ENCODE assay signal across 22 mouse cellular contexts in the genomic region with DNA sequence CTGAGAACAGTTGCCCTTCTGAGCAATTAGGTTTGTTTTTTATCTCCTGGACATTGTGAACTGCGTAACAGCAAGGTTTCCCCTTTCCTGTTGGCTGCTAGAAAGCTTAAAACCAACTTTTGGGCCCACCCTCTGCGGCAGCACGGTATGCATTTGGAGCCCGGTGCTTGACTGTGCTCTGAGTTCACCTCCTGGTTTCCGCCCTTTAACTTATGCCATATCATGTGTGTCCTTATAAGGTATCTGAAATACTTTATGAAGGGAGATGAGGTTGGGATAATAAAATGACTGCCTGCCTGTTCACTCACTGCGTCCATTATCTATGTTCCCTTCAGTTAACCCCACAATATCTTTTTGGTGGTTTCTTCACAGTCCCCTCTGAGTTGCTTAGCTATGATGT. TPM values are rescaled to one million over a fixed set of nuclear protein-coding genes. Genes with fewer than 3 reads are reported as not detected.
A peak's percentile ranks its signal among the peaks of the same experiment; 100 is the strongest.
DNase-seq lines count a peak whose midpoint lies in the region; ATAC-seq and TF ChIP-seq lines count a peak whose summit lies in the region.
"Had no signal": no experiment of that assay in that cellular context is flagged by ENCODE, and none has a peak within 500 bp of the region (broad histone marks: within the 10 kb centered on the region; RNA-seq: fewer than 3 reads in every experiment).

No protein-coding gene starts in this region.

- TF ChIP-seq CTCF in gastrocnemius, adult 2 months (IDR thresholded peaks at IDR 0.05): no peak
- no peak for TF ChIP-seq CTCF in heart, postnatal 0 days (IDR thresholded peaks at IDR 0.05; ENCODE audit: low read depth)
- TF ChIP-seq CTCF in MEL (IDR thresholded peaks at IDR 0.05 in 2 of 3, conservative IDR thresholded peaks at IDR 0.05 in 1 of 3; ENCODE audit: control insufficient read depth in 1 of 3, insufficient read depth in 1 of 3, low read depth in 2 of 3, low read length in 3 of 3, poor library complexity in 1 of 3, severe bottlenecking in 1 of 3): no peak

- no peaks in the 10 kb centered on the region for H3K9me3 ChIP-seq in heart, postnatal 0 days (replicated peaks; ENCODE audit: control insufficient read depth, low read length)
- H3K9me3 ChIP-seq in MEL (replicated peaks; ENCODE audit: insufficient read depth, low read length): no peaks in the 10 kb centered on the region
- H3K9me3 ChIP-seq: G1E had no signal

- H3K4me3 ChIP-seq in gastrocnemius, adult 2 months: no peak overlapping the region
- H3K4me3 ChIP-seq in heart, postnatal 0 days (ENCODE audit: low read depth, low read length): no peak overlapping the region
- H3K4me3 ChIP-seq in MEL (ENCODE audit: control insufficient read depth in 1 of 2, insufficient read depth in 1 of 2, low read depth in 2 of 2, low read length in 2 of 2): peak overlapping the region; percentile 22 to 48

- DNase-seq in gastrocnemius, adult 2 months: no peak
- no peak for DNase-seq in gastrocnemius, postnatal 4 days (ENCODE audit: low spot score in 2 of 2)
- no peak for DNase-seq in heart, postnatal 0 days (ENCODE audit: low spot score)
- no peak for DNase-seq in heart, adult 8-10 months (ENCODE audit: low spot score)
- peak; percentile 58 for DNase-seq in MEL (ENCODE audit: low read depth, low spot score)
- DNase-seq in cerebellum, postnatal 25 days: no peak
- no peak for DNase-seq in left cerebral cortex, postnatal 25 days (ENCODE audit: low spot score in 2 of 2)
- DNase-seq: adrenal gland, adult 2 months; adrenal gland, adult 8-10 months; adrenal gland, postnatal 10 days; adrenal gland, postnatal 14 days; adrenal gland, postnatal 25 days; adrenal gland, postnatal 36 days; cerebellum, adult 11 months; cerebellum, adult 11-12 months; cerebellum, adult 18-20 months had no signal

- no peaks in the 10 kb centered on the region for H3K79me2 ChIP-seq in MEL (ENCODE audit: control insufficient read depth, insufficient read depth, low read length, poor library complexity)

- no peaks in the 10 kb centered on the region for H3K36me3 ChIP-seq in heart, postnatal 0 days (replicated peaks; ENCODE audit: control insufficient read depth, insufficient read depth, low read length)
- peaks cover 0 to 34% of the 10 kb centered on the region in 2 experiments; a peak in 2 of 4 replicates for H3K36me3 ChIP-seq in MEL (ENCODE audit: control insufficient read depth in 1 of 2, insufficient read depth in 2 of 2, low read length in 2 of 2)
- H3K36me3 ChIP-seq: G1E had no signal

- H3K4me1 ChIP-seq in heart, postnatal 0 days (ENCODE audit: control insufficient read depth, insufficient read depth): no peaks in the 10 kb centered on the region
- H3K4me1 ChIP-seq in MEL (ENCODE audit: control insufficient read depth in 1 of 2, insufficient read depth in 2 of 2, low read length in 2 of 2): peaks cover 33 to 38% of the 10 kb centered on the region in 2 experiments

- 0 out of 2 replicates have a peak overlapping the region, but pooled peaks have one; percentile 31 for H3K27ac ChIP-seq in gastrocnemius, adult 2 months
- H3K27ac ChIP-seq in heart, postnatal 0 days (ENCODE audit: low read depth): peak overlapping the region; percentile 15; the same call in 1 of the 2 replicates
- peak overlapping the region; percentile 36 for H3K27ac ChIP-seq in MEL (ENCODE audit: control insufficient read depth, low read depth, low read length)

- TF ChIP-seq RAD21 in MEL (IDR thresholded peaks at IDR 0.05; ENCODE audit: low read depth, low read length): no peak

- H3K9ac ChIP-seq in heart, postnatal 0 days (replicated peaks; ENCODE audit: low read depth, low read length): no peak overlapping the region
- H3K9ac ChIP-seq in MEL (ENCODE audit: control insufficient read depth, low read depth, low read length, poor library complexity, severe bottlenecking): peak overlapping the region; percentile 35

- intact Hi-C loops in gastrocnemius, adult 2 months (cut with DNase I): loop anchor here (5.0 kb wide), 1 partner anchor 228 kb away; no protein-coding TSS in a partner anchor
- intact Hi-C loops in left cerebral cortex, postnatal 25 days (cut with DNase I): loop anchor here (5.0 to 10.0 kb wide), 3 partner anchors 231 to 438 kb away; no protein-coding TSS in a partner anchor

- TF ChIP-seq POLR2A in MEL (IDR thresholded peaks at IDR 0.05; ENCODE audit: control insufficient read depth in 1 of 2, insufficient read depth in 1 of 2, low read depth in 1 of 2, low read length in 2 of 2, poor library complexity in 1 of 2): no peak

- ATAC-seq in heart, postnatal 0 days (ENCODE audit: insufficient read depth, low read depth): no peak
- ATAC-seq in megakaryocyte-erythroid progenitor cell, adult 5-6 weeks (replicated peaks; ENCODE audit: low FRiP score, low TSS enrichment, poor library complexity, severe bottlenecking): peak; percentile 64
- ATAC-seq: activated CD4-positive, CD25-positive, alpha-beta regulatory T cell, adult 4 months; CD4-positive, CD25-positive, alpha-beta regulatory T cell, adult 4 months; Patski had no signal

- H3K4me2 ChIP-seq in heart, postnatal 0 days (ENCODE audit: low read depth, low read length): no peak overlapping the region

- WGBS in heart, postnatal 0 days: 64% methylated on average over 6 of the region's 6 CpGs

- H3K27me3 ChIP-seq in heart, postnatal 0 days (ENCODE audit: control insufficient read depth, insufficient read depth, low read length): 0 out of 2 replicates have a peak, but pooled peaks cover 4% of the 10 kb centered on the region
- no peaks in the 10 kb centered on the region for H3K27me3 ChIP-seq in MEL (ENCODE audit: control insufficient read depth in 1 of 2, insufficient read depth in 2 of 2, low read length in 2 of 2)
- H3K27me3 ChIP-seq: CH12.LX had no signal

- TF ChIP-seq EP300 in heart, postnatal 0 days (IDR thresholded peaks at IDR 0.05; ENCODE audit: low read depth): no peak
- TF ChIP-seq EP300 in MEL (IDR thresholded peaks at IDR 0.05; ENCODE audit: low read depth in 1 of 2, low read length in 2 of 2): peak in 1 of 2 experiments; percentile 40; a peak in 3 of 4 replicates

TF ChIP-seq in MEL, 35 proteins besides CTCF, POLR2A, EP300 and RAD21 (continues in another document):
- TF ChIP-seq USF1 (IDR thresholded peaks at IDR 0.05; ENCODE audit: low read depth, low read length) (no peak), GATA1 (IDR thresholded peaks at IDR 0.05; ENCODE audit: low read depth, low read length) (0 out of 2 replicates have a peak, but pooled peaks have one; percentile 35), MAX (IDR thresholded peaks at IDR 0.05; ENCODE audit: low read length) (peak; percentile 45; the same call in 1 of the 2 replicates), SIN3A (IDR thresholded peaks at IDR 0.05; ENCODE audit: low read length) (no peak; the same call in 1 of the 2 replicates), POLR2AphosphoS5 (IDR thresholded peaks at IDR 0.05; ENCODE audit: borderline replicate concordance, low read depth, low read length) (no peak), RCOR1 (IDR thresholded peaks at IDR 0.05; ENCODE audit: low read depth, low read length) (peak; percentile 15; the same call in 1 of the 2 replicates), UBTF (IDR thresholded peaks at IDR 0.05; ENCODE audit: borderline replicate concordance, insufficient read depth, low read depth, low read length) (no peak), ZNF384 (IDR thresholded peaks at IDR 0.05; ENCODE audit: low read depth, low read length) (no peak), KAT2A (conservative IDR thresholded peaks at IDR 0.05; ENCODE audit: low read depth, low read length) (0 out of 2 replicates have a peak, but pooled peaks have one; percentile 12), E2F4 (IDR thresholded peaks at IDR 0.05; ENCODE audit: borderline replicate concordance, low read depth, low read length) (no peak), ZKSCAN1 (IDR thresholded peaks at IDR 0.05; ENCODE audit: low read depth, low read length) (no peak), ELF1 (IDR thresholded peaks at IDR 0.05; ENCODE audit: low read depth, low read length) (no peak), MEF2A (IDR thresholded peaks at IDR 0.05; ENCODE audit: extremely low read depth, insufficient replicate concordance, low read depth, low read length, poor library complexity, severe bottlenecking) (no peak), ETS1 (IDR thresholded peaks at IDR 0.05; ENCODE audit: low read depth, low read length) (peak; percentile 48; the same call in 1 of the 2 replicates), MAFK (IDR thresholded peaks at IDR 0.05; ENCODE audit: borderline replicate concordance, low read depth, low read length) (no peak), TBP (IDR thresholded peaks at IDR 0.05; ENCODE audit: low read depth, low read length) (0 out of 2 replicates have a peak, but pooled peaks have one; percentile 27), GABPA (IDR thresholded peaks at IDR 0.05; ENCODE audit: low read depth, low read length) (no peak), NRF1 (IDR thresholded peaks at IDR 0.05; ENCODE audit: insufficient read depth, low read depth, low read length, poor library complexity, severe bottlenecking) (no peak), ZC3H11A (IDR thresholded peaks at IDR 0.05; ENCODE audit: low read depth, low read length) (no peak), POLR2AphosphoS2 (IDR thresholded peaks at IDR 0.05; ENCODE audit: low read length) (no peak), ZMIZ1 (IDR thresholded peaks at IDR 0.05; ENCODE audit: low read depth, low read length) (no peak), MXI1 (IDR thresholded peaks at IDR 0.05; ENCODE audit: low read depth, low read length) (no peak), SMC3 (IDR thresholded peaks at IDR 0.05; ENCODE audit: low read depth, low read length) (no peak), NELFE (IDR thresholded peaks at IDR 0.05; ENCODE audit: low read depth, low read length) (no peak), BHLHE40 (IDR thresholded peaks at IDR 0.05; ENCODE audit: borderline replicate concordance, low read depth, low read length) (no peak), USF2 (IDR thresholded peaks at IDR 0.05; ENCODE audit: borderline replicate concordance in 1 of 2, insufficient read depth in 1 of 2, low read depth in 1 of 2, low read length in 2 of 2) (no peak)

RNA-seq across cellular contexts. Expression of a gene that starts 37.8 kb away (rescaled TPM):
- 10 to 100 TPM; 33.7 to 38.2 TPM for total RNA-seq in gastrocnemius, adult 2 months (2021)
- total RNA-seq in gastrocnemius, postnatal 4 days (2021): 10 to 100 TPM; 16.5 to 18.9 TPM
- total RNA-seq in heart, postnatal 0 days (2014; rRNA removed; ENCODE audit: low replicate concordance): 24.1 and 28.8 TPM in 2 replicates
- 27.3 and 28.9 TPM in 2 replicates for polyA plus RNA-seq in heart, postnatal 0 days (2015; fragmentation: Nextera tagmentation; extraction: Ambion mirVana)
- total RNA-seq in heart, adult 8-10 months (2022): 10 to 100 TPM; 24.4 to 32.6 (median 30.2) TPM
- total RNA-seq in MEL (2012; rRNA removed): 110 and 113 TPM in 2 replicates
- polyA plus RNA-seq in MEL (2012; ENCODE audit: insufficient read depth in 1 of 2, insufficient read length in 2 of 2, low read depth in 1 of 2, low replicate concordance in 2 of 2, missing spikeins in 1 of 2): 100 to 1,000 TPM in 1 of 2 experiments, not detected in 1; 172 TPM
- 86.5 and 96.9 TPM in 2 replicates for total RNA-seq in megakaryocyte-erythroid progenitor cell, adult 5-6 weeks (2014; fragmentation: Nextera tagmentation)
- 98.2 and 101 TPM in 2 replicates for total RNA-seq in megakaryocyte-erythroid progenitor cell, adult 5-6 weeks (2017)
- 10 to 100 TPM; 63.5 to 83.1 TPM for total RNA-seq in left cerebral cortex, postnatal 25 days (2021)

Comparison
In these comparisons a context has a peak if more than half of its experiments do, and no peak if none do; other contexts are left out.
1. H3K4me3 ChIP-seq: peak in MEL (2 of 2); none in gastrocnemius, adult 2 months (single experiment) and heart, postnatal 0 days (single experiment).
2. Peak in every context shown above with its lines, with median percentiles within 50 percentile points of each other: H3K27ac ChIP-seq.